Mouse (Mus musculus) limb, embryonic 10.5 days (tissue): ENCODE results near the gene Rreb1. TPM values are rescaled to one million over a fixed set of nuclear protein-coding genes. Genes with fewer than 3 reads are reported as not detected.
A peak's percentile ranks its signal among the peaks of the same experiment; 100 is the strongest.

Experiments
- DNase-seq: peaks from one replicate; pipeline ENCODE4 v3.0.0-alpha.2; 2017; ENCODE audit warnings: low spot score
- H3K27ac ChIP-seq: fragments of 300-500 bp; sonication (generic); 2 replicates; pipeline ENCODE4 v1.5.1; 2016; ENCODE audit warnings: mild to moderate bottlenecking
- H3K27me3 ChIP-seq: fragments of 300-500 bp; sonication (generic); 2 replicates; pipeline ENCODE4 v1.6.1; 2016; ENCODE audit warnings: low read depth, mild to moderate bottlenecking; ENCODE audit not compliant: poor library complexity, severe bottlenecking
- H3K36me3 ChIP-seq: fragments of 300-500 bp; sonication (generic); 2 replicates; pipeline ENCODE4 v1.6.1; 2016; ENCODE audit warnings: mild to moderate bottlenecking, moderate library complexity
- H3K4me1 ChIP-seq: fragments of 300-500 bp; sonication (generic); 2 replicates; pipeline ENCODE4 v1.6.1; 2016
- H3K4me3 ChIP-seq: fragments of 300-500 bp; sonication (generic); 2 replicates; pipeline ENCODE4 v1.5.1; 2016; ENCODE audit warnings: mild to moderate bottlenecking, moderate library complexity
- H3K9me3 ChIP-seq: fragments of 300-500 bp; sonication (generic); replicated peaks from 2 replicates; pipeline ENCODE4 v1.6.1; 2016; ENCODE audit warnings: mild to moderate bottlenecking
- WGBS: fragments of 180-500 bp; shearing (Covaris S2); methylation state at CpG from one replicate; pipeline ENCODE4 v1.1.7; 2016; 5-methylcytosine and 5-hydroxymethylcytosine counted together
- polyA plus RNA-seq: library from polyadenylated mRNA; unstranded; fragments of >200 nt; fragmentation: Nextera tagmentation; extraction: Ambion mirVana; gene quantifications from 2 replicates; pipeline ENCODE4 v1.2.1, GENCODE M21; 2016

The Rreb1 gene
- polyA plus RNA-seq, 1 experiment from 2014 or later: 5.4 TPM

- Histone ChIP-seq H3K4me1 (peaks cover 5% of the 10 kb centered on the region), H3K36me3 (no peaks in the 10 kb centered on the region), H3K27me3 (no peaks in the 10 kb centered on the region), H3K27ac (peak overlapping the region; percentile 63), H3K9me3 (no peaks in the 10 kb centered on the region), H3K4me3 (no peak overlapping the region)
- 62% methylated on average over 23 of the region's 23 CpGs for WGBS
- DNase-seq: no peak
These were observed 17.0 kb upstream of the Rreb1 start for GRCm38 (mm10) chr13:37760957-37761941.

DNA sequence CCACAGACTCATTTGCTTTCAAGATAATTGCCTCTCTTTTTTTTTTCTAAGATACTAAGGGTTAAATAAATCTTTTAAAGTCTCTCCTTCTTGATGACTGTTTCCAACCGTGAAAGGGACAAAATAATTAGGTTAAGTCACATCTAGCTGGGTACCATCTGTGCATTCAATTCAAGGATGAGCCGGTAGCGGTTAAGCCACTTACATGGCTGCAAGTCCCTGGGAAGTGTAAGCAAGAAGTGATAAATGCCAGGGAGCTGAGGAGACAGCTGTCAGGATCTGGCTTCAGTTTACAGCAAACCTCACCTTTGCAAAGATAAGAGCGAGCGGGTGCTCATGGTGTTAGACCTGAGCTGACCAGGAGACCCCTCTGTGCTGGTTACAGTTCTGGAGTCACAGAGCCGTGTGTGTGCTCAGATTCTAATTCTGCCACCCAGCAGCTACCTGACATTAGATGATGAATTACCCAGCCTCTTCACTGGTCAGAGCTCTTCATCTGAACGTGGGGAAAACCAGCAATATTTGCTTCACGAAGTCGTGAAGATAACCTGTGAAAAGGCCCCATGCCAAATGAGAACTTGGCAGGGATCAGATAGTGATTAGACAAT, 14.3 kb upstream of the Rreb1 start:
- H3K9me3 ChIP-seq: no peaks in the 10 kb centered on the region
- H3K27me3 ChIP-seq: no peaks in the 10 kb centered on the region
- peaks cover 5% of the 10 kb centered on the region for H3K4me1 ChIP-seq
- no peak for DNase-seq
- no peak overlapping the region for H3K27ac ChIP-seq
- no peak overlapping the region for H3K4me3 ChIP-seq
- no peaks in the 10 kb centered on the region for H3K36me3 ChIP-seq
- WGBS: 63% methylated on average over 9 of the region's 9 CpGs

GRCm38 (mm10) chr13:37769777-37770176, 8.4 kb upstream of the Rreb1 start:
- Histone ChIP-seq H3K27ac (no peak overlapping the region), H3K36me3 (no peaks in the 10 kb centered on the region), H3K9me3 (no peaks in the 10 kb centered on the region), H3K4me1 (peaks cover 11% of the 10 kb centered on the region), H3K4me3 (no peak overlapping the region), H3K27me3 (no peaks in the 10 kb centered on the region)
- whole genome bisulfite sequencing: 0% methylated on average over 1 of the region's 1 CpGs
- DNase-seq: no peak

- Histone ChIP-seq H3K27ac (no peak overlapping the region), H3K4me1 (peaks cover 22% of the 10 kb centered on the region)
These were observed 4.7 kb upstream of the Rreb1 start for GRCm38 (mm10) chr13:37773476-37773875.

DNA sequence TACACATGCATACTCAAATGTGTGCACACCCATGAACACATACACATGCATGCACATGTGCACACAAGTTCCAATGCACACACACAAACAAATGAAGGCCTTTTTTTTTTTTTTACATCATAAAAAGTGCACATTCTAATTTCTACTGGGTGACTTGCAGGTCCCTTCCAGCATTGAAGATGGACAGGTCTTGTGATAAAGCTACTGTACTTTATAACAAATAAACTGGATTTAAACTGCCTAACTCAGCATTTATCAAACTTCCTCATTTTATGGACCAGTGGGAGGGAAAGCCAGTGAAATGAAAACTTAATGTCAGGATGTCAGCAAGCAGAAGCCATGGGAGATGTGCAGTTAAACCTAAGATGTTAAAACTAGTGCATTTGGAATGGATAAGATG, 1.5 kb upstream of the Rreb1 start:
- no peak overlapping the region for H3K4me3 ChIP-seq
- H3K27ac ChIP-seq: no peak overlapping the region
- no peak for DNase-seq
- peaks cover 46% of the 10 kb centered on the region for H3K27me3 ChIP-seq
- no peaks in the 10 kb centered on the region for H3K36me3 ChIP-seq
- peaks cover 28% of the 10 kb centered on the region for H3K4me1 ChIP-seq
- H3K9me3 ChIP-seq: no peaks in the 10 kb centered on the region

More at GRCm38 (mm10) chr13:37773476-37773875, 4.7 kb upstream of the Rreb1 start:
- H3K36me3 ChIP-seq: no peaks in the 10 kb centered on the region
- peaks cover 23% of the 10 kb centered on the region for H3K27me3 ChIP-seq
- DNase-seq: no peak
- no peak overlapping the region for H3K4me3 ChIP-seq
- H3K9me3 ChIP-seq: no peaks in the 10 kb centered on the region

GRCm38 (mm10) chr13:37777351-37778146, 651 bp upstream of the Rreb1 start:
- H3K36me3 ChIP-seq: no peaks in the 10 kb centered on the region
- peak overlapping the region; percentile 79 for H3K27ac ChIP-seq
- no peak for DNase-seq
- peaks cover 46% of the 10 kb centered on the region for H3K27me3 ChIP-seq
- peaks cover 28% of the 10 kb centered on the region for H3K4me1 ChIP-seq
- peak overlapping the region; percentile 72 for H3K4me3 ChIP-seq
- H3K9me3 ChIP-seq: no peaks in the 10 kb centered on the region
- WGBS: 15% methylated on average over 25 of the region's 25 CpGs

GRCm38 (mm10) chr13:37778594-37779231, 513 bp downstream of the Rreb1 start:
- DNase-seq: peak; percentile 54
- H3K27me3 ChIP-seq: peaks cover 46% of the 10 kb centered on the region
- peak overlapping the region; percentile 72 for H3K4me3 ChIP-seq
- under 1% methylated on average over 33 of the region's 33 CpGs for WGBS
- peak overlapping the region; percentile 79 for H3K27ac ChIP-seq
- no peaks in the 10 kb centered on the region for H3K36me3 ChIP-seq
- no peaks in the 10 kb centered on the region for H3K9me3 ChIP-seq
- H3K4me1 ChIP-seq: peaks cover 24% of the 10 kb centered on the region

- Histone ChIP-seq H3K27me3 (peaks cover 46% of the 10 kb centered on the region), H3K4me3 (peak overlapping the region; percentile 72), H3K36me3 (no peaks in the 10 kb centered on the region), H3K27ac (no peak overlapping the region), H3K4me1 (peaks cover 23% of the 10 kb centered on the region), H3K9me3 (no peaks in the 10 kb centered on the region)
- 2% methylated on average over 9 of the region's 9 CpGs for WGBS
- no peak for DNase-seq
These were observed 1.1 kb downstream of the Rreb1 start for GRCm38 (mm10) chr13:37779251-37779667.

GRCm38 (mm10) chr13:37781557-37781956, 3.4 kb downstream of the Rreb1 start:
- Histone ChIP-seq H3K27ac (no peak overlapping the region), H3K4me3 (no peak overlapping the region), H3K27me3 (peaks cover 42% of the 10 kb centered on the region), H3K36me3 (no peaks in the 10 kb centered on the region), H3K4me1 (peaks cover 23% of the 10 kb centered on the region), H3K9me3 (no peaks in the 10 kb centered on the region)
- WGBS: 77% methylated on average over 2 of the region's 2 CpGs
- no peak for DNase-seq

DNA sequence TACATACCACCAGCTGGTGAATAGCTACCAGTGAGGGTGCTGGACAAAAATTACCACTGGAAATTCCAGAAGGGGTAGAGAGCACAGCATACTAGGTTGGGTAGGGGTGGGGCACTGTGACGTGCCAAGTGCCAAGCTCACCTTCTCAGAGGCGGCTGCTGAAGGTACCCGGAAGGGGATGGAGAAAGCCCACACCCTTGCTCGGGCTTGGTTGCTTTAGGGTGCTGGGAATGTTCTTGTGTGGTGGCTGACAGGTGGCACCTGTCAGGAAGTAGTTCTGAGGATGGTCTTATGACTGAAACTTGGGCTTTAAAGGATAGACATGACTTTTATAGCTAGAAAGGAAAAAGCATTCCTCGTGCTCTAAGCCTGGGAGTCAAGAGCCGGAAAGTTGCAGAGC, 3.9 kb downstream of the Rreb1 start:
- DNase-seq: no peak
- Histone ChIP-seq H3K9me3 (no peaks in the 10 kb centered on the region), H3K4me3 (no peak overlapping the region), H3K27ac (no peak overlapping the region), H3K36me3 (no peaks in the 10 kb centered on the region), H3K4me1 (peaks cover 23% of the 10 kb centered on the region), H3K27me3 (peaks cover 36% of the 10 kb centered on the region)
- 85% methylated on average over 6 of the region's 6 CpGs for WGBS

DNA sequence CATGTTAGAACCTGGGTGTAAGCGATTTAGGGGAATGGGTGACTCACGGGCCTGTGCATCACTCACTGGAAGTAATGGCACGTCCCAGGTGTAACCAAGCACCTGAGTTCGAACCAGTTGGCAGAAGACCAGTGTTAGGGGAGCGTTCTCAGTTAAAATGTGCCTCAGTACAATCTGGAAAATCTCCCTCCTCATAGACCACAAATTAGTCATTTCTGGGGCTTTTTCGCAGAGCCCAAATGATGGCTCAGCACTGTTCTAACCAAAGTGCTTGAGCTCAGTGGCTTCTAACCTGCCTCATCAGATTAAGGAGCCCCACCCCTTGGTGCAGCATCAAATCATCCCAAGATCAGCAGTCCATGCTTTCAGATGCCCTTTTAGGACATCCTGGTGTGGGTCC, 5.5 kb downstream of the Rreb1 start:
- Histone ChIP-seq H3K4me3 (no peak overlapping the region), H3K36me3 (no peaks in the 10 kb centered on the region), H3K9me3 (no peaks in the 10 kb centered on the region), H3K27ac (no peak overlapping the region), H3K4me1 (peaks cover 10% of the 10 kb centered on the region), H3K27me3 (peaks cover 20% of the 10 kb centered on the region)
- DNase-seq: no peak
- 90% methylated on average over 6 of the region's 6 CpGs for WGBS

- H3K27me3 ChIP-seq: peaks cover 15% of the 10 kb centered on the region
- 85% methylated on average over 7 of the region's 7 CpGs for WGBS
- no peaks in the 10 kb centered on the region for H3K9me3 ChIP-seq
- peaks cover 4% of the 10 kb centered on the region for H3K4me1 ChIP-seq
- no peak for DNase-seq
- no peak overlapping the region for H3K27ac ChIP-seq
- H3K36me3 ChIP-seq: no peaks in the 10 kb centered on the region
- no peak overlapping the region for H3K4me3 ChIP-seq
These were observed 6.0 kb downstream of the Rreb1 start for GRCm38 (mm10) chr13:37784226-37784625.
